Mouse (Mus musculus) left cerebral cortex, adult 2 months (tissue): ENCODE measurements at regions not wholly inside any gene's neighbourhood (a gene's known extent, or its start where the extent isn't known, plus 50 kb on each side); places are given as distances from the start of the nearest gene placed in this dataset.

Experiments
- DNase-seq, 2 experiments: peaks; one replicate each; pipeline ENCODE4 v3.0.0; 2021 to 2022; ENCODE audit warnings: low spot score in 2 of 2, mixed read lengths in 1 of 2; ENCODE audit errors: extremely low spot score in 1 of 2
- H3K27ac ChIP-seq: fragments of 200-600 bp; 2 replicates; pipeline ENCODE4 v1.8.1; 2022
- H3K4me3 ChIP-seq: fragments of 200-600 bp; 2 replicates; pipeline ENCODE4 v1.8.1; 2022
- CTCF ChIP-seq: fragments of 200-600 bp; IDR thresholded peaks from 2 replicates; pipeline ENCODE4 v1.8.1; 2022; ENCODE audit warnings: antibody characterized with exemption, mild to moderate bottlenecking, moderate library complexity
- intact Hi-C: fragments of 180-260 bp; cut with DNase I; formaldehyde crosslinking; loops from one replicate; pipeline ENCODE4 v1.15.1; 2025

DNA sequence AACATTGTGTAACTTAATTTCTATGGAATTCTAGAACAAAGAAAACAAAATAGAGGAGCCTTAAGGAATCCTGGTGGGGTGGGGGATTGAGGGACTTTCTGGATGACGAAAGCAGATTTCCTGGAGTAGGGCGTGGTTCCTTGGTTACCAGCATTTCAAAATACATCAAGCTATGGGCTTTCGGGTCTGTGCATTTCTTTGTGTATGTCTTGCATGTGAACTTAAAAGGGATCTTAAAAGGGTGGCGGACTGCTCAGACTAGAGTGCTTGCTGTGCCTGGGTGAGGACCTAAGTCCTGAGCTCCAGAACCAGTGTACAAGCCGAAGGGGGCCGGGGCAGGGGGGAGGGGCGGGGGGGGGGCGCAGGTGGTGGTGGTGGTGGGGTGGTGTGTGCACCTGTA, 91.5 kb upstream of the Slc45a1 start:
- intact Hi-C loops = no loop called here
- TF ChIP-seq CTCF = no peak
- Histone ChIP-seq H3K4me3 (no peak overlapping the region), H3K27ac (no peak overlapping the region)
- DNase-seq = no peak

- Histone ChIP-seq H3K27ac (no peak overlapping the region), H3K4me3 (no peak overlapping the region)
- DNase-seq = no peak
- intact Hi-C loops = no loop called here
- no peak for TF ChIP-seq CTCF
These were observed 91.1 kb upstream of the Slc45a1 start for GRCm38 (mm10) chr4:150743103-150743502.

- intact Hi-C loops = no loop called here
- Histone ChIP-seq H3K27ac (no peak overlapping the region), H3K4me3 (no peak overlapping the region)
- no peak for TF ChIP-seq CTCF
- DNase-seq = no peak
These were observed 89.8 kb upstream of the Slc45a1 start for GRCm38 (mm10) chr4:150741810-150742209.

DNA sequence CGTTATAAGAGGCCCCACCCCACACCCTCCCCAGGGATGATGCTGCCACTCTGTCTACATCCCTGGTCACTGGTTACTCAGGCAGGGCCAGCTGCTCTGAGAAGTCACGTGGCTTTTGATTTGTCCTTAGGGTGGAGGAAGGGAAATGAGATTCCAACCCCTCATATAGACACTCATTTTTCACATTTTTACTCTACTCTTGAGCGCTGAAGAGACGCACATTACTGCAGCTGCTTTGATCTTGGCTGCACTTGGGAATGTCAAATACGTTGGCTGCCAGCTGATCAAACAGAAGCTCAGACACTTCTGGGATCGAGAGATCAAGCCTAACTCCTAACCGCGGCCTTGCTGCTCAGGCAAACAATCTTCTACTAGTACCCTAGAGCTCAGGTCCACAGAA, 88.2 kb upstream of the Slc45a1 start:
- no peak for DNase-seq
- TF ChIP-seq CTCF = no peak
- intact Hi-C loops = no loop called here
- Histone ChIP-seq H3K27ac (no peak overlapping the region), H3K4me3 (no peak overlapping the region)

DNA sequence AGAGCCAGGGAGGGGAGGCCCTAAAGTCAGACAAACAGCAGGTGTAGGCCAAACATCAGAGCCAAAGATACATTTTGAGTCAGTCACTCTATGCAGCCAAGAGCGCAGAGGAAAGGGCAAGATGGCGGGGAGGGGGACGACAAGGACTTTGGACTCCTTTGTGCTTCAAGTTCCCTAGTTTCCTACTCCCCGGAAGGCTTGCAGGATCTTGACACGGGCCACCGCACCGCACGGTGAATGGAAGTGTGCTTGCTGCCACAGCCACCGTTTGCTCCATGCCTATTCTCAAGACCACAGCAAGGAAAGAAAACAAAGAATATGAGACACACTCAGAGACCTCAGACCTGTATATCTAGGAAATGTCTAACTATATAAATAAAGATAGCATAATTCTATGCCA, 86.8 kb upstream of the Slc45a1 start:
- no peak for DNase-seq
- TF ChIP-seq CTCF = no peak
- intact Hi-C loops = no loop called here
- no peak overlapping the region for H3K4me3 ChIP-seq
- H3K27ac ChIP-seq = no peak overlapping the region

DNA sequence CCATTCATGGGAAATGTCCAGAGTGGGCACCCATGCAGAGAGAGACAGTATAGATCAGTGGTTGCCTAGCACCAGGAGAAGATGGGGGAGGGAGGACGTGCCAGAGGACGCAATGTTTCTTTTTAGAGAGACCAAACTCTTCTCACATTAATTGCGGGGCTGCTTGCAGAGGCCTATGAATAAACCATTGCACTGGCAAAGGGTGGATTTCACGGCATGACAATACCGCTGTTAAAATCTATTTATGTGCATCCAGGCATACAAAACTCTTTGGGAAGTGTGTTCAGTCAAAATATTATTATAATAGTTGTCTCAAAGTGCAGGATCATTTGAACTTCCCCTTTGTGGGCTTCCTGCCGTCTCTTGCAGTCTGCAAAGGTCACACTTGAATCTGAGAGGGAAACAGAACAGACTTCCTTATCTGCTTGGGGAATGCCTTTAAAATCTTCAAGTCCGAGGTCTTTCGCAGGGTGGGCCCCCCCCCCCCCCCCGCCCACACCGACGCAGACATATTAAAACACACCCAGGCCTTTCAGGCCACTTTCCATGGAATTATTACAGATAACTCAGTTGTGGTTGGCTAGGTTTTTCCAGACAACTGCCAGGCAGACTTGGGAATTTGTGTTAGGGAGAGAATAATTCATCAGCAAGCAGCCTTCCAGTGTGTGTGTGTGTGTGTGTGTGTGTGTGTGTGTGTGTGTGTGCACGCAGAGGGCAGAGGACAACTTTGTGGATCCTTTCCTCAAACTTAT, 78.3 kb upstream of the Slc45a1 start:
- TF ChIP-seq CTCF = no peak
- intact Hi-C loops = no loop called here
- peak in 1 of 2 experiments; percentile 28 for DNase-seq
- Histone ChIP-seq H3K4me3 (no peak overlapping the region), H3K27ac (peak overlapping the region; percentile 16)

DNA sequence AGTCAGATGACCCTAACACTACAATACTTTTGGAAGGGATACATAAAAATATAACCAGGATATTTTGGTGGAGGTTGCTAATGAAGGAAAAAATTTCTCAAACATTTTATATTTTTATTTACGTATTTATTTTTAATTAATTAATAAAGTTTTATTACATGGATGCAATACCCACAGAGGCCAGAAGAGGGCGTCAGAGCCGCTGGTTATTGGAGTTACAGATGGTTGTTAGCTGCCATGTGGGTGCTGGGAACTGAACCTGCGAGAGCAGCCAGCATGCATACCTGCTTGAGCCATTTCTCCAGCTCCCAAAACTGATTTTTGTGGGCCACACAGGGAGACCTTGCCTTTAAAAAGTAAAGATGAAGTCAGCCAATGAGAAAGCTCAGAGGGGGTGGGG, 74.6 kb upstream of the Slc45a1 start:
- no peak overlapping the region for H3K4me3 ChIP-seq
- DNase-seq = no peak
- TF ChIP-seq CTCF = peak; percentile 38
- H3K27ac ChIP-seq = no peak overlapping the region
- intact Hi-C loops = no loop called here

DNA sequence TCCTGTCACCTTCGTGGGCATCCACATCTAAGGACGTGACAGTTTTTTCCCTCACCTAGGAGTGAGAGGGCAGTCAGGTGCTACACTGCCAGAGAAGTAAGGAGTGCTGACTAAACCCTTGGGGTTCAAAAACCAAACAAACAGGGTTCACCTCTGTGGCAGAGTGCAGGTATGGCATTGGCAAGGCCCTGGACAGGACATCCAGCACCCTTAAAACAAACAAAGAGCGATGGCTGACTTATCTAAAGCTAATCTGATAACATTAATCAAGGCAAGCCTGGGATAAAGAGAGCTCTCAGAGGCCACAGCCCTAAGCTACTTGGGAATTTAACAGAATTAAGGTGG, 74.1 kb upstream of the Slc45a1 start:
- Histone ChIP-seq H3K4me3 (no peak overlapping the region), H3K27ac (no peak overlapping the region)
- no peak for DNase-seq
- TF ChIP-seq CTCF = no peak
- intact Hi-C loops = no loop called here

DNA sequence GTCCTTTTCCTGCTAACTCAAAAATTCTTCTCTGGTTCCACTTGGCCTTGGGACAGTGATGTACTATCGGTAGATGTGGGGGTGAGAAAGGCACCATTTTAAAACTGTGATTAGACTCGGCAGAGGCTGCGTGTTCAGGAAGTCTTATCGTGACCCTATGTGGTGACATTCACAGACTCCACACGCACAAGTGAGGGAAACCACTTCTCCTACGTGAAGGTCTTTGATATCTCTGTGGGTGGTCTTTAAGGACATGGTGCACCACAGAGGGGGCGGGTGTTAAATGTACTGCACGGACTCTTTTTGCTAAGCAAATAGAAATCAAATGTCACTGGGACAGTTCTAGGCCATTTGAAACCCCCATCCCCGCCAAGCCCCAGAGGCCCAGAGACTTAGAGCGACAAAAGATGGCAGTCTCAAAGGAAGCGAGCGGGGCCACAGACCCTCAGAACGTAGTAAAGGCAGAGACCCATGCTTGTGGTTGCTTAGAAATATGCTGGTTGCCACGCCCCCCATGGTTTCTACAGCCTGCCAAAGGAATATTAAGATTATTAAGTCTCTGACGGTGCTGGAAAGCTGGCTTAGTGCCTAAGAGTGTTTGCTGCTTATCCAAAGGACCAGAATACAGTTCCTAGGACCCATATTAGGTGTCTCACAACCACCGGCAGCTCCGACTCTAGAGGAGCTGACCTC, 73.6 kb upstream of the Slc45a1 start:
- no peak for TF ChIP-seq CTCF
- intact Hi-C loops = no loop called here

DNA sequence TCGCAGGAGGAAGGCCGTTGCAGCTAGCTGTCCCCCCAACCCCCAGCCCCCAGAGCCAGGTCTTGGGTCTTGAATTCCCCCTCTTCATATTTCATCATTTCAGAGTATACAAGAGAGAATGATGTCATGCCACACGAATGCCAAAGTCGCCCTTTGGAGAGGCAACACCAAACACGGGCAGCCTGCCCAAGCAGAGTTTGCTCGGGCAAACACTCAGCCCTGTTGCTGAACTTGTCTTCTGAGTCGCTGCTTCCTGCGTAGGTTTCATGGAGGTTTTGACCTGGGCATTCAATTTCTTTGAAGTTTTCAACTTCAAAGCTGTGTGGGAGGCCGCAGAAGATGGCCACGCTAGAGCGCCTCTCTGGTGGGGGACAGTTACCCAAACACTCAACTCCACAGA, 72.8 kb upstream of the Slc45a1 start:
- intact Hi-C loops = no loop called here
- no peak for TF ChIP-seq CTCF
- no peak overlapping the region for H3K27ac ChIP-seq
- DNase-seq = no peak
- no peak overlapping the region for H3K4me3 ChIP-seq

More for the DNA sequence above, 73.6 kb upstream of the Slc45a1 start:
- no peak for DNase-seq
- H3K4me3 ChIP-seq = no peak overlapping the region
- no peak overlapping the region for H3K27ac ChIP-seq

DNA sequence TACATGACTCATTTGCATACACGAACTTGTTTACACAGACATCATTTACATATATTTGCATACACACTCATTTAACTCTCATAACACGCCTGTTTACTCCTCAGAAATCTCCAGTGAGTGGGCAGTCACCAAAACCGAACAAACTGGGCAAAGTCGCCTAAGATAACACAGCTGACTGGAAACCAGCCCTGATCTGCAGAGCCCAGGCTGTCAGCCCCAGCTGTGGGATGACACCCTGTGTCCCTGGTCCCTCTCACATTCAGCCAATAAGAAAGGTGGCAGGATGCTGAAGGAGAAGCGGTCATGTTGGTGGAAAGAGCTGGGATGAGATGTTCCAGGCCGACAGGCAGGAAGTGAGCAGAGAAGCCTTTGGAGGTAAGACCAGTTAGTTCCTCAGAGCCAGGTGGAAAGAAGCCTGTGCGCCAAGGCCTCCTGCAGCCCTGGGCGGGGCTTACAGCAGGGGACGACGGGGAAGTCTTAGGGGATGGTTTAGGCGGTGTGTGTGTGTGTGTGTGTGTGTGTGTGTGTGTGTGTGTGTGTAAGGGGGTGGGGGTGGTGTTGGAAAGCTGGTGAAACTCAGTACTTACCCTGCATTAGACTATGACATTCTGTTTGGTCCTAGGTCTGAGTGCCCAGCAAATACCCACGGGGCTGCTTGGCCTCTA, 69.8 kb upstream of the Slc45a1 start:
- Histone ChIP-seq H3K27ac (no peak overlapping the region), H3K4me3 (no peak overlapping the region)
- TF ChIP-seq CTCF = no peak
- intact Hi-C loops = no loop called here
- DNase-seq = no peak

DNA sequence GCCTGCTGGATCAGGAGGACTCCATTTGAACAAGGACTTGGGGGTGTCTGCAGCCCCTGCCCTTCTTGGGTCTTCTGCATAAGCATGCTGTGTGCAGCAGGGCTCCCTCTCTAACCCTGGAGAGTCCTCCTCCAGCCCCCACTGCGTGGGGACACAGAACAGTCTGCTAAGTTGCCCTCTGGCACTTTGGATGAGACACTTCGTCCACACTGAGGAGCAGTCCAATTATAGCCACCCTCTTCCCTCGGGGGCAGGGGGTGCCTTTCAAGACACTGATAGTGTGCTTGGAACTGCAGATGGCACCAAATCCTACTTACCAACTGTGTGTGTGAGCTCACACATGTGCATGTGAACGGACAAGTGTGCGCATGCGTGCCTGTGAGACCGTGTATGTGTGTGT, 65.9 kb upstream of the Slc45a1 start:
- H3K27ac ChIP-seq = no peak overlapping the region
- intact Hi-C loops = no loop called here
- no peak for TF ChIP-seq CTCF
- no peak for DNase-seq
- no peak overlapping the region for H3K4me3 ChIP-seq
